Mouse (Mus musculus): Measurements from ENCODE around the gene Nap1l1.

DNA sequence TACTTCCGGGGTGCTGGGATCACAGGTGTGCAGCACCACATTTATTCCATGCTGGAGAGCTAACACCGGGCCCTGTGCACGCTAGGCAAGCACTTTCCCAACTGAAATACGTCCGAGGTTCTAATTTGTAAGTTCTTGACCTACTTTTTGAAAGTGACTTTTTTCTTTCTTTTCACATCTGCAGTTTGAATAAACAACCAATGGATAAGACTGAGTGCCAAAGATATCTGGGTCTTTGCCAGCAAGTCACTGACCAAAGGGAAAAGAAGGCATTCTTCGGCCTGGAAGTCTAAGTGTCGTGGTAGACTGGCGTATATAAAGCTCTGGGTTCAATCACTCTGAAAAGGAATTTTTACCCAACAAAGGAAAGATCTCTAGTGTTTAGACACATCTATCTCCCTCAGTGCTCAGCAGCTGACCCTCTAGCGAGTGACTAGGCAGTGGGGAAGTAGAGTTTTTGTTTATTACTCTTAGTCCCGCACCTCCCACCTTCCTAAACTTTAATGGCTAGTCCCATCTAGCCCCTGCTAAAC is 39.1 kb downstream of the Nap1l1 start:
- no peak for TF ChIP-seq POLR2A (IDR thresholded peaks at IDR 0.05; ENCODE audit: insufficient read depth, low read length)
- TF ChIP-seq CTCF (IDR thresholded peaks at IDR 0.05; ENCODE audit: low read depth, low read length): no peak
